Mouse (Mus musculus) kidney, adult 11 months (tissue): ENCODE measurements at regions not wholly inside any gene's neighbourhood (a gene's known extent, or its start where the extent isn't known, plus 50 kb on each side); places are given as distances from the start of the nearest gene placed in this dataset.

Experiments used
- DNase-seq: peaks from one replicate; pipeline ENCODE4 v3.0.0; 2022

- no peak for DNase-seq
Observed at GRCm38 (mm10) chr6:53765302-53765701, 55.3 kb downstream of the Tril start.

GRCm38 (mm10) chr6:53762586-53762985 lies 58.0 kb downstream of the Tril start:
- no peak for DNase-seq

DNA sequence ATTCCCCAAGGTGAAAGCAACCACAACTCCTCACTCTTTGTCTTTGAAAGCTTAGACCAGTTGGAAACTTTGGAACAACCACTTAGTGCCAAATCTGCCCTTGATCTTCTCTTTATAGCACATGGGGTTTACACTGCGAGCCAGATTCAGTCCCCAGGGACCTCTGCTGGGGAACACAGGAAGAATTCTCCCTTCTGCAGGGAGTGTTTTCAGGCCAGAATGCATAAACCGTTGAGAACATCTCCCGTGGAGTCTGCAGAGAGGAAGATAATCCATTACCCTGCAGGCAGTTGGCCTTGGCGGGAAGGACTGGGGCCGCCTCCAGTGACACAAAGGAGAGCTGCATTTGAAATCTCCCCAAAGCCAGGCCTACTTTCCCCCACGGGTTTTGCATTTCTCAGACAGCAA lies 60.0 kb downstream of the Tril start:
- DNase-seq = peak; percentile 18

DNA sequence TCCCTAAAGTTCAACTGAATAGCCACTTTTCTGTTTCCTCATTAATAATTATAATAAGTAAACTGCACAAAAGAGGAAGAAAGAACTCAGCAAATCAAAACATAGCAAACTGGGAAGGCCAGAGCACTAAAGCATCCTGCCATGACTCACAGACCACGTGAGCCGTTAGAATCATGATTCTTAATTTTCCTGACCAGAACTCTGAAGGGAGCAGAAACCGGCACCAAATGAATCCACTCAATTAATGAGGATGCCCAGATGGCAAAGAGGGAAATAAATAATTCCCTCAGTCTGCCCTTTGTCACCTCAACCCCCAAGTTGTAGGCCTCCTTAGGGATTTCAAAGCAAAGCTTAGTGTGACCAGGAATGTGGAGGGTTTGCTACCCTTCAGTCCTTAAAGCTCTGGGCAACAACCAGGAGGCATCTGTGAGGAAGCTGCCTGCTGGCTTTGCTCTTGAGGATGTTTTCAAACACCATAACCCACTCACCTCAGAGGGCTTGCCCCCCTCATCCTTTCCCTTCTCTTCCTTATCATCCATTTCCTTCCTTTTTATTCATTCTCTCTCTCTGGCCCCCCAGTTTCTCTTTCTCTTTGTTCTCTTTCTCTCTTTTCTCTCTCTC lies 60.8 kb downstream of the Tril start:
- no peak for DNase-seq

DNA sequence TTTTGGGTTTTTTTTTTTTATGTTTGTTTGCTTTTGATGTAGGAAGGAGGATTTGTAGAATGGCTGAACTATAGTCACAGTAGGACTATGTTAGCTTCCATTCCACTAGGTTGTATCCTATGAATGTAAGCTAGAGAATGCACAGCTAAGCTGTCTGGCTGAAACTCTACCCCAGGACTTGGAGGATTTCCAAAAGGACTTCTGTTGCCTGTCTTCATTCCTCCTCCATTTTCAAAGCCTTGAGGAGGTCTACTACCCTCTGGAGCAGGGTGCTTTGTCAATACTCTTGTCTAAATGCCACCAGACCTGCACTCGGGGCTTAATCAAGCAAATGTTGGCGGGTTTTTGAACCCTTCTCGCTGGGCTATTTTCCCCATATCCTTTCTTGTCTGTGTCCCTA lies 66.3 kb downstream of the Tril start:
- no peak for DNase-seq

DNA sequence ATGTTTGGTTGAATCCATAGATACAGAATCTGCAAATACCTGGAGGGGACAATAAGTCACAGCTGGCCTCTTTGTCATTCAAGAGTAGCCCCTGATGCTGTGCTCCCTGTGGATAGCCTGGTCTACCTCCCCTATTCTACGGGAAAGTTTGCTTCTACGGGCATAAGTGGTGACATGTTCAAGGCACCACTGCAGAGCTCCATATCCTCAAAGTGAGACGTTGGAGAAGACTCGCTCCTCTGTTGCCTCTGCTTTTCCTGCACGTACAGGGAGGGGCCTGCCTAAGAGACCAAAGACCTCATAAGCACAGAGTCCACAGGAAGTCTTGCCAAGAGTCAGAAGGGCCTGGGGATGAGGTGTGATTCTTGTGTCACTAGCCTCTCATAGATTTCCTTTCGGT lies 70.1 kb downstream of the Tril start:
- DNase-seq = no peak
